Mouse (Mus musculus) gastrocnemius, postnatal 25 days (tissue): ENCODE data around the gene Gpr180. TPM values are rescaled to one million over a fixed set of nuclear protein-coding genes. Genes with fewer than 3 reads are reported as not detected.
"Not testable (repeated sequence)": the region's sequence is repeated elsewhere in the genome, so short reads cannot be mapped to it uniquely, and the experiment has no call there.

Experiments used
- DNase-seq: peaks from one replicate; pipeline ENCODE4 v3.0.0; 2022
- long read RNA-seq, 2 experiments: library from polyadenylated mRNA; stranded (forward); transcript quantifications; one replicate each; pipeline ENCODE4 v2.0.0; 2021
- total RNA-seq, 2 experiments: library from RNA; stranded (reverse); gene quantifications; 1 replicate in 1 of 2; 2 replicates in 1 of 2; pipeline ENCODE4 v1.2.3; 2021

Gpr180 gene
- total RNA-seq = 10 to 100 TPM; 29.6 to 31.1 TPM
- long read RNA-seq, experiment 1, transcript Gpr180-201 (9 exons, 1,875 nt) = major isoform, 39 of 73 reads
- long read RNA-seq, experiment 1, partial matches to known transcripts = 22 of 73 reads
- long read RNA-seq, experiment 1, other reads (novel, unspliced or antisense) = 12 of 73 reads
- long read RNA-seq, experiment 2, transcript Gpr180-201 (9 exons, 1,875 nt) = major isoform, 63 of 108 reads
- long read RNA-seq, experiment 2, partial matches to known transcripts = 23 of 108 reads
- long read RNA-seq, experiment 2, other reads (novel, unspliced or antisense) = 22 of 108 reads

DNA sequence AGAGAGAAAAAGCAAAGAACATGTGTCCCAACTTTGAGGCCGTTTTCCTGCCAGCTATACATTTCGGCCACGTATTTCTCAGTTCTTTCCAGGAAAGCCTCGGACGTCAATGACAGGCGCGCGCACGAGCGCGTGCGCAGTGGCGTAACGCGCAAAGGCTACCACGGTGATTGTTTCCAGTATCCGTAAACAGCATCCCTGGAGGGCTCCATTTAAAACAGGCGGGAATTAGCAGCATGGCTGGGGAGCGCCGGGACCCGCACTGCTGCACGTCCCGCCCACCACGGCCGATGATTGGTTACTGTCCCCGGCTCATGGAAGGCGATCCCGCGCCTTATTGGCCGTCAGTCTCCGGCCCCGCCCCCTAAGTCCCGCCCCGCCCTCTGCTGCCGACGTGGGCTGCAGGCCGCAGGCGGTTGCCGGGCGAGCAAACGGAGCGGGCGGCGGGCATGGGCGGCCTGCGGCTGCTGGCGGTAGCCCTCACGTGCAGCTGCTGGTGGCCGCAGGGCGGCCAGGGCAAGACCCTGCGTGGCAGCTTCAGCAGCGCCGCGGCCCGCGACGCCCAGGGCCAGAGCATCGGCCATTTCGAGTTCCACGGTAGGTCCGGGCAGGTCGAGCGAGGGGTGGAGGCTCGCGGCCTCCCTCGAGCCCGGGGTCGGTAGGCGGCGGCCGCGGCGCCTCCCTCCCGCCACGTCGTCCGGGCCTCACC, at the start of gene Gpr180:
Gpr180 (plus strand) TSS at position 415 of the 709 bp plus-strand sequence.
- DNase-seq = peak; percentile 95

- DNase-seq = peak; percentile 11
Measured at GRCm38 (mm10) chr14:118088437-118089207, 48.3 kb upstream of the Gpr180 start.

GRCm38 (mm10) chr14:118089215-118089805, 47.6 kb upstream of the Gpr180 start:
- DNase-seq = peak; percentile 89

GRCm38 (mm10) chr14:118089806-118090392, 47.1 kb upstream of the Gpr180 start:
- DNase-seq = no peak

DNA sequence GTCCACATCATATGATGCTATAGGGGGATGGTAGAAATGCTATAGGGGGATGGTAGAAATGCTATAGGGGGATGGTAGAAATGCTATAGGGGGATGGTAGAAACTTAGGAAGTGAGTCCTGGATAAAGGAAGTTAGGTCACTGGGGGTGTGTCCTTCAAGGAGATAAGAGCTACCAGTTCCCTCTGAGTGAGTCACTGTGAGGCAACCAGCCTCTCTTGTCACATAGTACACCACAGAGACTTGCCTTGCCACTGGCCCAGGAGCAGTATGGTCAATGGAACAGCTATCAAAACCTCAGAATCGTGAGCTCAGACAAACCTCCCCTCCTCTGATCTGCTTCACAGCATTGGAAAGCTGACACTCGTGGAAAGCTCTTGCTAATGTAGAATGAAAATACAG, 38.7 kb upstream of the Gpr180 start:
- no peak for DNase-seq

GRCm38 (mm10) chr14:118101227-118101990, 35.5 kb upstream of the Gpr180 start:
- no peak for DNase-seq

DNA sequence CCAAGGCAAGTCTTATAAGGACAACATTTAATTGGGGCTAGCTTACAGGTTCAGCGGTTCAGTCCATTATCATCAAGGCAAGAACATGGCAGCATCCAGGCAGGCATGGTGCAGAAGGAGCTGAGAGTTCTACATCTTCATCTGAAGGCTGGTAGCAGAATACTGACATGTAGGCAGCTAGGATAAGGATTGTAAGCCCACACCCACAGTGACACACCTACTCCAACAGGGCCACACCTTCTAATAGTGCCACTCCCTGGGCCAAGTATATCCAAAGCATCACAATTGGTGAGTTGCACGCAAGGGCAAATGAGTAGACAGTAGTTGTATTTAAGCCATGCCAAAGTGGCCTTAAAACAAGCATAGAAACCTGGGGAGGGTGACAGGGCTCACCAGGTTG, 29.5 kb upstream of the Gpr180 start:
- not testable (repeated sequence) for DNase-seq

GRCm38 (mm10) chr14:118113116-118113515, 23.8 kb upstream of the Gpr180 start:
- DNase-seq = no peak

- no peak for DNase-seq
Measured at GRCm38 (mm10) chr14:118124129-118124528, 12.8 kb upstream of the Gpr180 start.

DNA sequence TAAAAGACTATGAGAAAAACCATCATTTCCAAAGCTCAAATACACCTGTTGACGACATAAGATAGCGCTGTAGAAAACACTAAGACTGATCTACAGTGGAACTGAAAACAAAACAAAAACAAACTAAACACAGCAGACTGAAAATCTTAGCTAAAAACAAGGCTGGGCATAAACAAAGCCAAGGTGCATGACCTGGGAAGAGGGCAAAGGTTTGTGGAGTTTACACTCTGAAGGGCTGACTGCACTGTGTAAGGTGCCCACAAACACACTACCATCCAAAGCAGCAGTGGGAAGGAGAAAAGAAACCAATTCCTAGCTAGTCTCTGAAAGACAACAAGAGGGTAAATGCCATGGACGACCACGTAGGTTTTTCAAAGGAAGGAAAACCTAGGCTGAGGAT, 12.2 kb upstream of the Gpr180 start:
- no peak for DNase-seq

DNA sequence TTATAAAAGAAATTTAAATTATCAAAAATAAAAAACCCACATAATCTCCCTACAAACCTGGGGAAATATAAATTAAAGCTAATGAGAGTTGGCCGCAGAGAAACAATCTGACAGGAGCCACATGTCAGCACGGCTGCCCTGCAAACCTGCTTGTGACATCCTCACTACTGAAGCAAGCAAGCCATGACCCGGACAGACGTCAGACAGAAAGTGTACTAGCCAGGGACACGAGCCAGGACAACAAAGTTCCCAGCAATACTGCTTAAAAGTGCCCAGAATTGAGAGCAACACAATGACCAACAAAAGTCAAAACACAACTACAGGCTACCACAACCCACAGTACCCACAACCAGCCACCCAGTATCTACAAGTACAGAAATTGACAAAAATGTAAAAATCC, 10.7 kb upstream of the Gpr180 start:
- no peak for DNase-seq

GRCm38 (mm10) chr14:118131472-118131871, 5.5 kb upstream of the Gpr180 start:
- no peak for DNase-seq

DNA sequence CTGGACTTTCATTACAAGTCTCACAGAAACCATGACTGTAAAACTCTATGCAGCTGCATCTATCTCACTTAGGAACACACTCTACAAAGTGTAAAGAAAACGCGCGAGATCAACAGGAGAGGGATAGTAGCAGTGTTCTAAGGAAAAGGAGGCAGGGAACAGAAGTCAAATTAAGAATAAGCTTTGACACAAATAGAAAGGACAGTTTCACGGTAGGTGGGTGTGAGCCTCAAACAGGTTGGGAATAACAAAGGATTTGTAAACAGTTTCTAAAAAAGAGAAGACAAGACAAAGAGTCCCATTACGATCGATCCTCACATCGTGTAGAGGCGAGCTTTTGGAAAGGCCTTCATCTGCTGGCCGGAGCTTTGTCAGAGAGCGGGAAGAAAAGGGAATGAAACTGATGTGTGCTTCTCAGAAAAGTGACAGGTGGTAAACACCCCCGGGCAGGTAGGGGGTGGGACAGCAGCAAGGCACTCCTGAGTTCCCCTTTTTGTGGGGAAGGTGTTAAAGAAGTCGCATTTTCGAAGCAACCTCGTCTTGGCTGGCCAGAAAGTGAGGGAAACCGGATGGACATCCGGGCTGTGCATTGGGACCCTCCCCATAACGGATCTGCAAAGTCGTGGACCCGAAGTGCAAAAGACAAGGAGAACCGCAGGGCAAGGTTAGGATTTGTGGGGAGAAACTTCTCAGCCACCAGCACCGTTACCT, 4.9 kb upstream of the Gpr180 start:
- DNase-seq = no peak

GRCm38 (mm10) chr14:118132642-118132977, 4.3 kb upstream of the Gpr180 start, which contains the start of gene Tgds:
Gene Tgds, minus strand, starts transcription at chr14:118132755.
- DNase-seq = peak; percentile 97

- DNase-seq = no peak
Measured at GRCm38 (mm10) chr14:118137487-118137886, 529 bp downstream of the Gpr180 start.

DNA sequence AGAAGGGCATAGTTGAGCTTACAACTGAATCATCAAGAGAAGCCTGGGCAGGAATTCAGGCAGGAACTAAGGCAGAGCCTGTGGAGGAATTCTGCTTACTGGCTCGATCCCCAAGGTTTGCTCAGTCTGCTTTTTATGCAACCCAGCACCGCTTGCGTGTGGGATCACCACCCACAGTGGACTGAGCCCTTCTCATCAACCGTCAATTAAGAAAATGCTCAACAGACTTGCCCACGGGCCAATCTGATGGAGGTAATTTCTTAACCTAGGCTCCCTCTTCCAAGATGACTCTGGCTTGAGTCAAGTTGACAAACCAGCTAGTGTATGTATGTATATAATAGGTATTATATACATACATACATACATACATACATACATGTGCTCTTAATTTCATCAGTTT, 5.3 kb downstream of the Gpr180 start:
- no peak for DNase-seq

DNA sequence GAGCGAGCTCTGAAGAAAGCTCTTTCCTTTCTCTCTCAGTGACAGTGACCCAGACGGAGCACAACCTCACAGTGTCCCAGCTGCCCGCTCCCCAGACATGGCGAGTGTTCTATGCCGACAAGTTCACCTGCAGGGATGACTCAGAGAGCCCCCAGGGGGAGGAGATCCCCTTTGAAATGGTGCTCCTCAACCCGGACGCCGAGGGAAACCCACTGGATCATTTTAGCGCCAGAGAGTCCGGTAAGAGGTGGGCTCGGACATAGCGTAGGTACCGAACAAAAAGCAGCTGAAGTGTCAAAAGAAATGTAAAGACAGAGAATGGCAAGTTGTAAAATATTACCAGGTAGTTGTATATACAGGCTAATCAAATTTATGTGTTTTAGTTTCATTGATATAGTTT, 11.1 kb downstream of the Gpr180 start:
- no peak for DNase-seq

- DNase-seq = no peak
Measured at GRCm38 (mm10) chr14:118148554-118148953, 11.6 kb downstream of the Gpr180 start.

DNA sequence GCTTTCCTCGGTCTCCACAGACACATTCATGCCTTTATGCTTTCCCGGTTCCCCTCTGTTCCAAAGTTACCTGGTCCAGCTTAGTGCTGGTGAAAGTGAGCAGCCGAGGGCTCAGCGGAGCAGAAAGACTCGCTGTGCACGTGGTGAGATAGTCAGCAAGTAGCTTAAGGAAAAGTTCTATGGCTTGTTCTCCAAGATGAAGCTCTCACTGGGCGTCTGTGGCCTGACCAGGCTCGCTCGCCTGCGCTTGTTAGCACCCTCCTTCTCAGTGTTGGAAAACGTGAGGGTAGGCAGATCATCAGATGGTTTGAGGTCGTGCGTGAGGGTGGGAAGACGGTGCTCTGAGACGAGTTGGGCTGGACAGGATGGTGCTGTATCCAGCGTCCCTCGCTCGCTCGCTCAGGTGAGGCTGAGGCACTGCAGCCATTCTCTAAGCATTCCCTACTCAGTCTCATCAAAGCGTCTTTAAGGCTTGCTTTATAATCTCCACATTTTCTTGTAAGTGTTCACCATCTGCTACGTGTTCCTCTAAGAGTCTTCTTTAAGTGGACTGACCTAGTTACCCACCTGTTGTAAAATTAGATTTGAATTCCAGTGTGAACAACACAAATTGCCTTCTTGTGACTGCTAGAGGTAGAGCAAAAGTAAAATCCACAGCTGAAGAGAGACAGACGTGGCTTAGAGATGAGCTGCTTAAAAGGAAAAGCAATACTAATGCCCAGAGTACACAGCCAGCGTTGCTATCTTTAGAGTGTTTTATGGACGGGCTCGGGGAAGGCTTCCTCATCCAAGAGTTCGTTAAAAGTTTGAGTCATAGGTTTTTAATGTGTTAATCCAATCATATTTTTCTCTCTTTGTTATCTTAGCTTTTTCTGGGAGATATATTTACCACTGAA, 13.9 kb downstream of the Gpr180 start:
- DNase-seq = no peak
